Mouse (Mus musculus) heart, adult 2 months (tissue): ENCODE measurements at regions not wholly inside any gene's neighbourhood (a gene's known extent, or its start where the extent isn't known, plus 50 kb on each side); places are given as distances from the start of the nearest gene placed in this dataset.

Experiments
- CTCF ChIP-seq: fragments of 200-600 bp; IDR thresholded peaks from 2 replicates; pipeline ENCODE4 v1.8.1; 2022; ENCODE audit warnings: antibody characterized with exemption, mild to moderate bottlenecking, moderate library complexity
- EP300 ChIP-seq: fragments of 200-500 bp; IDR thresholded peaks from 2 replicates; pipeline ENCODE4 v1.6.1; 2011; ENCODE audit warnings: low read depth, low read length, control low read depth; ENCODE audit not compliant: insufficient read depth
- POLR2A ChIP-seq: fragments of 200-500 bp; IDR thresholded peaks from 2 replicates; pipeline ENCODE4 v1.6.1; 2011; ENCODE audit warnings: mild to moderate bottlenecking, low read depth, low read length, control low read depth; ENCODE audit not compliant: insufficient read depth

DNA sequence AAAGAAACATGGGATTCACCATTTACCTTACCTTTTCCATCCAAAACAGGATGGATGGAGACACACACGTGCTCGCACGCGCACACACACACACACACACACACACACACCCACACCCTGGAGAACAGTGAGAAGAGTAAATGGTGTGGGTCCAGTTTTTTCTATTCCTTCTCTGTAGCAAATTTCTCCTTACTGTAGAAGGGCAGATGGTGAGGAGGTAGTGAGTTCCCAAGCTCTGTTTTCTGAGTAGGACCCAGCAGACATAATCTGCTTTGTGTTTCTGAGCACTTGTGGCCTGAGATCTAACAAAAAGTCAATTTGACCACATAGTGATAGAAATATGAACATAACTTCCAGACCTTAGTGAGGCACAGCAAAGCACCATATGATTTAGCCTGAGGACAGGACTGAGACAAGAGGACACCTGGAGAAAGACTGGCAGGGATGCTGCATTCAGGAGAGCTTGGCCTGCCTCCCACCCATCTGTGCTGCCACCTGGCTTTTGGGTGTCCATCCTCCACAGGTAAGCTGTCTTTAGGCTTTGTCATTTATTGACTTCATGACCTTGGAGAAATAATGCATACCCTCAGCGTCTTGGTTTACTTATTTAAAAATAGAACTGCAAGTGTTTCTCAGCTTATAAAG is 64.1 kb upstream of the Naaladl2 start:
- TF ChIP-seq CTCF (no peak), POLR2A (no peak), EP300 (no peak)
